Mouse (Mus musculus): ENCODE data around the gene Gsta3.

Gsta3 gene

GRCm38 (mm10) chr1:21298114-21298513 lies 57.7 kb downstream of the Gsta3 start:
- no peak for DNase-seq (ENCODE audit: extremely low spot score, low spot score)

- DNase-seq (ENCODE audit: extremely low spot score, low spot score), result no peak
Measured at GRCm38 (mm10) chr1:21299826-21300225, 59.4 kb downstream of the Gsta3 start.

- DNase-seq (ENCODE audit: extremely low spot score, low spot score), result no peak
Measured at GRCm38 (mm10) chr1:21301686-21302085, 61.3 kb downstream of the Gsta3 start.

GRCm38 (mm10) chr1:21304174-21304573 lies 63.8 kb downstream of the Gsta3 start:
- DNase-seq (ENCODE audit: extremely low spot score, low spot score), result no peak

- no peak for DNase-seq (ENCODE audit: extremely low spot score, low spot score)
Measured at GRCm38 (mm10) chr1:21304646-21305045, 64.3 kb downstream of the Gsta3 start.

GRCm38 (mm10) chr1:21305443-21305842 lies 65.1 kb downstream of the Gsta3 start:
- no peak for DNase-seq (ENCODE audit: extremely low spot score, low spot score)

- no peak for DNase-seq (ENCODE audit: extremely low spot score, low spot score)
Measured at GRCm38 (mm10) chr1:21314336-21314735, 73.9 kb downstream of the Gsta3 start.

Measured in neural tube, embryonic 10.5 days (tissue).